Mouse (Mus musculus) neural tube, embryonic 13.5 days (tissue): ENCODE measurements at regions not wholly inside any gene's neighbourhood (a gene's known extent, or its start where the extent isn't known, plus 50 kb on each side); places are given as distances from the start of the nearest gene placed in this dataset.

Experiments used
- ATAC-seq: fragments of 200-750 bp; cut with Nextera tagmentation; 2 replicates; pipeline ENCODE4 v1.8.0; 2017; ENCODE audit warnings: low read depth, mild to moderate bottlenecking, moderate TSS enrichment, moderate library complexity
- H3K27ac ChIP-seq: fragments of 300-500 bp; sonication (generic); replicated peaks from 2 replicates; pipeline ENCODE4 v1.5.1; 2015; ENCODE audit warnings: moderate library complexity, mild to moderate bottlenecking, inconsistent platforms
- H3K27me3 ChIP-seq: fragments of 300-500 bp; sonication (generic); 2 replicates; pipeline ENCODE4 v1.6.1; 2015; ENCODE audit warnings: mild to moderate bottlenecking, inconsistent platforms
- H3K36me3 ChIP-seq: fragments of 300-500 bp; sonication (generic); 2 replicates; pipeline ENCODE4 v1.6.1; 2015; ENCODE audit warnings: mild to moderate bottlenecking, inconsistent platforms
- H3K4me1 ChIP-seq: fragments of 300-500 bp; sonication (generic); replicated peaks from 2 replicates; pipeline ENCODE4 v1.6.1; 2015; ENCODE audit warnings: inconsistent platforms
- H3K4me2 ChIP-seq: fragments of 300-500 bp; sonication (generic); 2 replicates; pipeline ENCODE4 v1.6.1; 2015; ENCODE audit warnings: inconsistent platforms, mild to moderate bottlenecking, moderate library complexity
- H3K4me3 ChIP-seq: fragments of 300-500 bp; sonication (generic); 2 replicates; pipeline ENCODE4 v1.5.1; 2015; ENCODE audit warnings: mild to moderate bottlenecking, inconsistent platforms
- H3K9ac ChIP-seq: fragments of 300-500 bp; sonication (generic); 2 replicates; pipeline ENCODE4 v1.6.1; 2015; ENCODE audit warnings: moderate library complexity, mild to moderate bottlenecking, inconsistent platforms
- H3K9me3 ChIP-seq: fragments of 300-500 bp; sonication (generic); 2 replicates; pipeline ENCODE4 v1.6.1; 2016; ENCODE audit warnings: inconsistent platforms
- WGBS: fragments of 180-500 bp; shearing (Covaris S2); methylation state at CpG from one replicate; pipeline ENCODE4 v1.1.7; 2015; 5-methylcytosine and 5-hydroxymethylcytosine counted together

DNA sequence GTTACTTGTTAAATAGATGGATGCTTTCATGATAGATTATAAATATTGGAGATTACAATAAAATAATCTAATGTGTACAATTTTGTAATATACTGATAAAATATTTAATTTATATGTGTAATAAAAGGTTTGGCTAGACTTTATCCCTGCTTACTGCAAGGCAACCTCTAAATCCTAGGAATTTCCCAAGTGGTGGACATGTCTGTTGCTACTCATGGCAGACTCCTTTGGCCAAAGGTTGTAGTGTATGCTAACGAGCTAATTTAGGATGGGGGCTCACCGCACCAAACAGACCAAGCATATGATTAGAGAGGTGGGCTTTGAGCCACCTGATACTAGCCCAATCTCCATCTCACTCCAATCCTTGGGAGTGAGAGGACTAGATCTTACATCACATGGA lies 102.4 kb downstream of the Qpct start:
- Histone ChIP-seq H3K9ac (no peak overlapping the region), H3K4me3 (no peak overlapping the region), H3K27ac (no peak overlapping the region), H3K4me2 (no peak overlapping the region), H3K27me3 (no peaks in the 10 kb centered on the region), H3K36me3 (no peaks in the 10 kb centered on the region), H3K4me1 (no peaks in the 10 kb centered on the region), H3K9me3 (no peaks in the 10 kb centered on the region)
- 86% methylated on average over 2 of the region's 2 CpGs for WGBS
- no peak for ATAC-seq

DNA sequence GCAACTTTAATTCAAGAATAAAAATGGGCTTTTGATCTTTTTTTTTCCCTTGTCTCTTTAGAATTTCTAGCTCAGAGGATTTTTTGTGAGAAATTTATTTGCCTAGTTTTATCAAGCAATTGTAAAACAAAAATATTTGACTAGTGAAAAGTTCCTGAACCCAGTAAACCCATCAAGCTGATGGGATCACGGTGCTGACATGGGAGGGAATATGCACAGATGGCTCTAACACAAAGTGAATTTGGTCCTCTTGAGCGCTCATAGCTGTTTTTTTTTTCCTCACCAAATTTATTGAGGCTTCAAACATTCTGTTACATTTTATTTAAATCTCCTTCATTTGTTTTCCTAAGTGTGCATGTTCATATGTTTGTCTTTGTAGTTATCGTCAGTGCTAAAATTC lies 101.1 kb downstream of the Qpct start:
- no peak overlapping the region for H3K27ac ChIP-seq
- no peaks in the 10 kb centered on the region for H3K27me3 ChIP-seq
- 87% methylated on average over 3 of the region's 3 CpGs for WGBS
- H3K4me2 ChIP-seq, result no peak overlapping the region
- H3K4me3 ChIP-seq, result no peak overlapping the region
- H3K36me3 ChIP-seq, result no peaks in the 10 kb centered on the region
- H3K9me3 ChIP-seq, result no peaks in the 10 kb centered on the region
- no peaks in the 10 kb centered on the region for H3K4me1 ChIP-seq
- ATAC-seq, result no peak
- H3K9ac ChIP-seq, result no peak overlapping the region

DNA sequence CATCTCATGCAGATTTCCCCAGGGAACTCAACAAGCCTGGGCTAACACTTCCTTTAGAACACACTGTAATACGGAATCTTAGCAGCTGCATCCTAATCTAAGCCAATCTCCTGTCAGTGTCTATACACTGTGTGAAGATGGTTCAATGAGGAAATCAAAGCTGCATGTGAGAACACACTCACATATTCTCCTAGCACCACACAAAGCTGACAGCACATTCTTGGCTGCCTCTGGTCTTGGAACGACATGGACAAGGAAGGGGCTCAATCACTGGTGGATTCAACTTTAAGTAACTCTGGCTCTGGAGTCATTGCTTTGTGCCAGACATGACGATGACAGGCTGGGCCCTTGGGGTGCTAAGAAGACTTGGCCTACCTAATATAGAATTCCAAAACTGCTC lies 96.2 kb downstream of the Qpct start:
- H3K4me2 ChIP-seq, result no peak overlapping the region
- H3K4me1 ChIP-seq, result no peaks in the 10 kb centered on the region
- no peaks in the 10 kb centered on the region for H3K27me3 ChIP-seq
- no peak overlapping the region for H3K9ac ChIP-seq
- H3K36me3 ChIP-seq, result no peaks in the 10 kb centered on the region
- H3K4me3 ChIP-seq, result no peak overlapping the region
- 93% methylated on average over 3 of the region's 3 CpGs for WGBS
- no peak for ATAC-seq
- no peaks in the 10 kb centered on the region for H3K9me3 ChIP-seq
- no peak overlapping the region for H3K27ac ChIP-seq

DNA sequence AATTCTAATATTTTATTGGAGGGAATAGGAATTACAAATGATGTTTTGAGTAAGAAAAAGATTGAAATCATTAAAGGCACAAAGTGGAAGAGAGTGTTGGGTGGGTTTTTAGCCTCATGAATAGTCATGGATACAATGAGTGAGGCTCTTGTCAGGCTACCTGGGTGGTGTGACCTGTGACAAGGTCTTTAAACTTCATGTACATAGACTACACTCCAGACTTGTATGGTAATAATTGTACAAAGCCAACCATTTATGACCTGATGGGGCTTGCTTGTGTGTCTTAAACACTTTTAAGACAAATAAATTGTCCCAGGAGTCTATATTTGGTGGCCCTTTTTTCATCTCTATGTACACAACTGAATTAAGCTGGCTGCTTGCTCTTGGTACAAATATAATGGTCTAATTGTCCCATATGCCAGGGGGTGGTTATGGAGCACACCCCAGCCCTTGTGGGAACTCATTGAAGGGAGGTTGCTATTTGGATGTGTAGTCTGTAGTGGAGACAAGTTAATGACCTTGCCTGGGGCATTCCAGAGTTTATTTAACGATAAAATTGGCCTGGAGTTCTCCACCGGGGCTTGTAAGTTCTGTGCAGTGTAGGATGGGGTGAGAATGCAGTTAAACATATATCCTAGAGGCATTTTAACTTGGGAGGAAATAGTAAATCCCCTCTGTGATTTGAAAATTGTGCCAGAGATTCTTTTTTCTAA lies 93.4 kb downstream of the Qpct start:
- H3K4me2 ChIP-seq, result no peak overlapping the region
- H3K27ac ChIP-seq, result no peak overlapping the region
- no peaks in the 10 kb centered on the region for H3K4me1 ChIP-seq
- H3K9me3 ChIP-seq, result no peaks in the 10 kb centered on the region
- no peaks in the 10 kb centered on the region for H3K36me3 ChIP-seq
- H3K4me3 ChIP-seq, result no peak overlapping the region
- ATAC-seq, result no peak
- WGBS, result 49% methylated on average over 2 of the region's 2 CpGs
- no peak overlapping the region for H3K9ac ChIP-seq
- no peaks in the 10 kb centered on the region for H3K27me3 ChIP-seq

DNA sequence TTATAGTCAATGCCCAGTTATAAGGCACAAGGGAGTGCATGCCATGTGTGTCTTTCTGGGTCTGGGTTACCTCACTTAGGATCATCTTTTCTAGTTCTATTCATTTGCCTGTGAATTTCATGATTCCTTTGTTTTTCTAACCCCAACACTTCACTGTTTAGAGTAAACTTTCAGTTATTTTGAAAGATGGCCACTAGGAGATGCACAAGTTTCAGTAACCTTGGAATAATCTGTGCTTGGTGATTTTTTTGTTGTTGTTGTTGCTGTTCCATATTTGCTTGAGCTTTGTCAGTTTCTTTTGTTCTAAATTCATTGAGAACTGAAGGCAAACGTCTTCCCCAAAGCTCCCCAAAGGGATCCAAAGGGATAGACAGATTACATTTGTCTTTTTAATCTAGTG lies 91.3 kb downstream of the Qpct start:
- Histone ChIP-seq H3K9ac (no peak overlapping the region), H3K36me3 (no peaks in the 10 kb centered on the region), H3K27ac (no peak overlapping the region), H3K27me3 (no peaks in the 10 kb centered on the region), H3K4me1 (no peaks in the 10 kb centered on the region), H3K9me3 (no peaks in the 10 kb centered on the region), H3K4me3 (no peak overlapping the region), H3K4me2 (no peak overlapping the region)
- ATAC-seq, result no peak
- 43% methylated on average over 1 of the region's 1 CpGs for WGBS
